In genomic region chr14:76673671-76674331, GRCm38 (mm10) we compare ENCODE assay signal across 9 mouse cellular contexts.
DNase-seq lines count a peak whose midpoint lies in the region; ATAC-seq and TF ChIP-seq lines count a peak whose summit lies in the region.
"Had no signal": no experiment of that assay in that cellular context is flagged by ENCODE, and none has a peak within 500 bp of the region (broad histone marks: within the 10 kb centered on the region; RNA-seq: fewer than 3 reads in every experiment).

No protein-coding gene starts in this region.

- no peak overlapping the region for H3K9ac ChIP-seq in liver, postnatal 0 days (replicated peaks)
- H3K9ac ChIP-seq in stomach, postnatal 0 days (ENCODE audit: low read length), result no peak overlapping the region
- H3K9ac ChIP-seq in hindbrain, embryonic 13.5 days, result no peak overlapping the region

- 27% methylated on average over 11 of the region's 11 CpGs for WGBS in liver, postnatal 0 days (ENCODE audit: insufficient replicate concordance)
- 43% methylated on average over 11 of the region's 11 CpGs for WGBS in stomach, postnatal 0 days
- WGBS in hindbrain, embryonic 13.5 days, result 81% methylated on average over 11 of the region's 11 CpGs

- H3K9me3 ChIP-seq in liver, postnatal 0 days (ENCODE audit: low read length), result no peaks in the 10 kb centered on the region
- H3K9me3 ChIP-seq in stomach, postnatal 0 days (ENCODE audit: control insufficient read depth, low read length), result no peaks in the 10 kb centered on the region
- no peaks in the 10 kb centered on the region for H3K9me3 ChIP-seq in hindbrain, embryonic 13.5 days

- peaks cover 15% of the 10 kb centered on the region; the same call in 1 of the 2 replicates for H3K4me1 ChIP-seq in liver, postnatal 0 days (ENCODE audit: insufficient read depth)
- H3K4me1 ChIP-seq in stomach, postnatal 0 days (replicated peaks; ENCODE audit: control insufficient read depth, insufficient read depth), result peaks cover 3% of the 10 kb centered on the region; the same call in 1 of the 2 replicates
- peaks cover 10% of the 10 kb centered on the region; the same call in 1 of the 2 replicates for H3K4me1 ChIP-seq in hindbrain, embryonic 13.5 days (replicated peaks)

- DNase-seq in thymus, postnatal 0 days (ENCODE audit: low spot score), result peak; percentile 41
- DNase-seq in thymus, postnatal 25 days, result no peak
- peak; percentile 40 to 56 for DNase-seq in heart, adult 9 months (ENCODE audit: low spot score in 2 of 2)
- no peak for DNase-seq in liver, postnatal 0 days
- no peak for DNase-seq in stomach, postnatal 0 days (ENCODE audit: low spot score)
- no peak for DNase-seq in ovary, adult 18-20 months (ENCODE audit: low spot score)
- DNase-seq: kidney, adult 2 months; right cerebral cortex, postnatal 14 days had no signal

- TF ChIP-seq CTCF in liver, postnatal 0 days (IDR thresholded peaks at IDR 0.05; ENCODE audit: low read depth), result no peak
- TF ChIP-seq CTCF in stomach, postnatal 0 days (IDR thresholded peaks at IDR 0.05; ENCODE audit: low read depth), result no peak

- ATAC-seq in liver, postnatal 0 days, result peak; percentile 56
- peak; percentile 32; the same call in 1 of the 2 replicates for ATAC-seq in stomach, postnatal 0 days (ENCODE audit: low FRiP score, low TSS enrichment)
- ATAC-seq in hindbrain, embryonic 13.5 days (ENCODE audit: low FRiP score), result no peak

- TF ChIP-seq EP300 in liver, postnatal 0 days (IDR thresholded peaks at IDR 0.05; ENCODE audit: low read depth), result no peak
- no peak for TF ChIP-seq EP300 in stomach, postnatal 0 days (optimal IDR thresholded peaks at IDR 0.05)

- H3K27ac ChIP-seq in liver, postnatal 0 days (ENCODE audit: low read depth), result no peak overlapping the region
- 0 out of 2 replicates have a peak overlapping the region, but pooled peaks have one; percentile 45 for H3K27ac ChIP-seq in stomach, postnatal 0 days (replicated peaks)
- no peak overlapping the region for H3K27ac ChIP-seq in hindbrain, embryonic 13.5 days

- no peaks in the 10 kb centered on the region for H3K36me3 ChIP-seq in liver, postnatal 0 days (replicated peaks; ENCODE audit: insufficient read depth, low read length)
- no peaks in the 10 kb centered on the region for H3K36me3 ChIP-seq in stomach, postnatal 0 days (ENCODE audit: control insufficient read depth, insufficient read depth, low read length)
- H3K36me3 ChIP-seq in hindbrain, embryonic 13.5 days, result no peaks in the 10 kb centered on the region

- peak overlapping the region; percentile 38 for H3K4me2 ChIP-seq in liver, postnatal 0 days (ENCODE audit: low read depth, low read length)
- H3K4me2 ChIP-seq in stomach, postnatal 0 days (replicated peaks; ENCODE audit: low read depth), result no peak overlapping the region
- H3K4me2 ChIP-seq in hindbrain, embryonic 13.5 days, result no peak overlapping the region

- no peak overlapping the region for H3K4me3 ChIP-seq in liver, postnatal 0 days (ENCODE audit: low read depth, low read length)
- no peak overlapping the region for H3K4me3 ChIP-seq in stomach, postnatal 0 days (ENCODE audit: low read depth, low read length)
- no peak overlapping the region for H3K4me3 ChIP-seq in hindbrain, embryonic 13.5 days

- no peaks in the 10 kb centered on the region for H3K27me3 ChIP-seq in liver, postnatal 0 days (ENCODE audit: insufficient read depth, low read length)
- no peaks in the 10 kb centered on the region for H3K27me3 ChIP-seq in stomach, postnatal 0 days (ENCODE audit: control insufficient read depth, insufficient read depth, low read length)
- H3K27me3 ChIP-seq in hindbrain, embryonic 13.5 days, result no peaks in the 10 kb centered on the region

Comparison
In these comparisons a context has a peak if more than half of its experiments do, and no peak if none do; other contexts are left out.
1. DNase-seq: peak in thymus, postnatal 0 days (single experiment) and heart, adult 9 months (2 of 2); none in thymus, postnatal 25 days (single experiment), liver, postnatal 0 days (single experiment), stomach, postnatal 0 days (single experiment) and ovary, adult 18-20 months (single experiment).